Mouse (Mus musculus): ENCODE measurements around the gene Atxn7l1. TPM values are rescaled to one million over a fixed set of nuclear protein-coding genes. Genes with fewer than 3 reads are reported as not detected.

The Atxn7l1 gene
- polyA plus RNA-seq, 1 experiment from 2014 or later = 16.6 TPM

- Histone ChIP-seq H3K9ac (no peak overlapping the region), H3K36me3 (no peaks in the 10 kb centered on the region), H3K27me3 (replicated peaks) (no peaks in the 10 kb centered on the region), H3K27ac (no peak overlapping the region), H3K4me2 (replicated peaks) (no peak overlapping the region), H3K9me3 (no peaks in the 10 kb centered on the region), H3K4me3 (no peak overlapping the region), H3K4me1 (peaks cover 33% of the 10 kb centered on the region)
- no peak for ATAC-seq (ENCODE audit: low FRiP score, low read depth)
- 73% methylated on average over 7 of the region's 7 CpGs for WGBS
Observed at GRCm38 (mm10) chr12:33174171-33174570, 26.7 kb downstream of the Atxn7l1 start.

GRCm38 (mm10) chr12:33174675-33175357 lies 27.3 kb downstream of the Atxn7l1 start:
- Histone ChIP-seq H3K4me2 (replicated peaks) (no peak overlapping the region), H3K4me1 (peaks cover 33% of the 10 kb centered on the region), H3K9ac (0 out of 2 replicates have a peak overlapping the region, but pooled peaks have one; percentile 29), H3K27me3 (replicated peaks) (no peaks in the 10 kb centered on the region), H3K4me3 (no peak overlapping the region), H3K36me3 (no peaks in the 10 kb centered on the region), H3K9me3 (no peaks in the 10 kb centered on the region), H3K27ac (no peak overlapping the region)
- ATAC-seq (ENCODE audit: low FRiP score, low read depth) = peak; percentile 31; the same call in 1 of the 2 replicates
- WGBS = 68% methylated on average over 10 of the region's 10 CpGs

GRCm38 (mm10) chr12:33175621-33176554 lies 28.4 kb downstream of the Atxn7l1 start:
- Histone ChIP-seq H3K9me3 (no peaks in the 10 kb centered on the region), H3K4me3 (no peak overlapping the region), H3K27me3 (replicated peaks) (no peaks in the 10 kb centered on the region), H3K9ac (peak overlapping the region; percentile 38; the same call in 1 of the 2 replicates), H3K36me3 (no peaks in the 10 kb centered on the region), H3K27ac (no peak overlapping the region), H3K4me1 (peaks cover 33% of the 10 kb centered on the region), H3K4me2 (replicated peaks) (peak overlapping the region; percentile 57)
- WGBS = 5% methylated on average over 25 of the region's 25 CpGs
- ATAC-seq (ENCODE audit: low FRiP score, low read depth) = peak; percentile 57

GRCm38 (mm10) chr12:33176555-33176900 lies 29.0 kb downstream of the Atxn7l1 start:
- Histone ChIP-seq H3K27ac (no peak overlapping the region), H3K4me1 (peaks cover 33% of the 10 kb centered on the region), H3K36me3 (no peaks in the 10 kb centered on the region), H3K9ac (no peak overlapping the region), H3K9me3 (no peaks in the 10 kb centered on the region), H3K27me3 (replicated peaks) (no peaks in the 10 kb centered on the region), H3K4me3 (no peak overlapping the region), H3K4me2 (replicated peaks) (peak overlapping the region; percentile 57)
- 19% methylated on average over 5 of the region's 5 CpGs for WGBS
- ATAC-seq (ENCODE audit: low FRiP score, low read depth) = no peak

GRCm38 (mm10) chr12:33180421-33180820 lies 32.9 kb downstream of the Atxn7l1 start:
- Histone ChIP-seq H3K9ac (no peak overlapping the region), H3K27ac (no peak overlapping the region), H3K9me3 (no peaks in the 10 kb centered on the region), H3K4me1 (peaks cover 14% of the 10 kb centered on the region), H3K4me2 (replicated peaks) (no peak overlapping the region), H3K4me3 (no peak overlapping the region), H3K27me3 (replicated peaks) (no peaks in the 10 kb centered on the region), H3K36me3 (no peaks in the 10 kb centered on the region)
- no peak for ATAC-seq (ENCODE audit: low FRiP score, low read depth)
- WGBS = 83% methylated on average over 2 of the region's 2 CpGs

GRCm38 (mm10) chr12:33181875-33182274 lies 34.4 kb downstream of the Atxn7l1 start:
- WGBS = 95% methylated on average over 4 of the region's 4 CpGs
- Histone ChIP-seq H3K4me1 (no peaks in the 10 kb centered on the region; the same call in 1 of the 2 replicates), H3K27me3 (replicated peaks) (no peaks in the 10 kb centered on the region), H3K9ac (no peak overlapping the region), H3K4me2 (replicated peaks) (no peak overlapping the region), H3K36me3 (no peaks in the 10 kb centered on the region), H3K9me3 (no peaks in the 10 kb centered on the region), H3K27ac (no peak overlapping the region), H3K4me3 (no peak overlapping the region)
- ATAC-seq (ENCODE audit: low FRiP score, low read depth) = no peak

- Histone ChIP-seq H3K36me3 (no peaks in the 10 kb centered on the region), H3K4me3 (no peak overlapping the region), H3K9ac (no peak overlapping the region), H3K4me2 (replicated peaks) (no peak overlapping the region), H3K27me3 (replicated peaks) (no peaks in the 10 kb centered on the region), H3K9me3 (no peaks in the 10 kb centered on the region), H3K27ac (no peak overlapping the region), H3K4me1 (no peaks in the 10 kb centered on the region)
- 70% methylated on average over 11 of the region's 11 CpGs for WGBS
- ATAC-seq (ENCODE audit: low FRiP score, low read depth) = no peak
Observed at GRCm38 (mm10) chr12:33182428-33183137, 35.1 kb downstream of the Atxn7l1 start.

- WGBS = 72% methylated on average over 4 of the region's 4 CpGs
- ATAC-seq (ENCODE audit: low FRiP score, low read depth) = no peak
- no peak overlapping the region for H3K4me3 ChIP-seq
- no peaks in the 10 kb centered on the region for H3K4me1 ChIP-seq
- no peaks in the 10 kb centered on the region for H3K27me3 ChIP-seq (replicated peaks)
- no peaks in the 10 kb centered on the region for H3K36me3 ChIP-seq
- H3K27ac ChIP-seq = no peak overlapping the region
- no peak overlapping the region for H3K4me2 ChIP-seq (replicated peaks)
- no peak overlapping the region for H3K9ac ChIP-seq
- no peaks in the 10 kb centered on the region for H3K9me3 ChIP-seq
Observed at GRCm38 (mm10) chr12:33183138-33183627, 35.7 kb downstream of the Atxn7l1 start.

- 97% methylated on average over 3 of the region's 3 CpGs for WGBS
Observed at GRCm38 (mm10) chr12:33184137-33184536, 36.6 kb downstream of the Atxn7l1 start.

GRCm38 (mm10) chr12:33185046-33185445 lies 37.6 kb downstream of the Atxn7l1 start:
- H3K4me3 ChIP-seq = no peak overlapping the region
- no peaks in the 10 kb centered on the region for H3K27me3 ChIP-seq (replicated peaks)
- no peaks in the 10 kb centered on the region for H3K36me3 ChIP-seq
- no peak for ATAC-seq (ENCODE audit: low FRiP score, low read depth)
- no peak overlapping the region for H3K4me2 ChIP-seq (replicated peaks)
- no peak overlapping the region for H3K9ac ChIP-seq
- H3K4me1 ChIP-seq = no peaks in the 10 kb centered on the region
- no peaks in the 10 kb centered on the region for H3K9me3 ChIP-seq
- 71% methylated on average over 6 of the region's 6 CpGs for WGBS
- no peak overlapping the region for H3K27ac ChIP-seq

More at GRCm38 (mm10) chr12:33184137-33184536, 36.6 kb downstream of the Atxn7l1 start:
- Histone ChIP-seq H3K4me3 (no peak overlapping the region), H3K4me2 (replicated peaks) (no peak overlapping the region), H3K36me3 (no peaks in the 10 kb centered on the region), H3K9me3 (no peaks in the 10 kb centered on the region), H3K27me3 (replicated peaks) (no peaks in the 10 kb centered on the region), H3K4me1 (no peaks in the 10 kb centered on the region), H3K9ac (no peak overlapping the region), H3K27ac (no peak overlapping the region)
- ATAC-seq (ENCODE audit: low FRiP score, low read depth) = no peak

- Histone ChIP-seq H3K4me1 (no peaks in the 10 kb centered on the region), H3K27ac (no peak overlapping the region), H3K4me2 (replicated peaks) (no peak overlapping the region), H3K4me3 (no peak overlapping the region), H3K36me3 (no peaks in the 10 kb centered on the region), H3K27me3 (replicated peaks) (no peaks in the 10 kb centered on the region), H3K9ac (no peak overlapping the region), H3K9me3 (no peaks in the 10 kb centered on the region)
- WGBS = 96% methylated on average over 2 of the region's 2 CpGs
- no peak for ATAC-seq (ENCODE audit: low FRiP score, low read depth)
Observed at GRCm38 (mm10) chr12:33186331-33186730, 38.8 kb downstream of the Atxn7l1 start.

GRCm38 (mm10) chr12:33190133-33190532 lies 42.6 kb downstream of the Atxn7l1 start:
- H3K4me1 ChIP-seq = no peaks in the 10 kb centered on the region; the same call in 1 of the 2 replicates
- no peak overlapping the region for H3K9ac ChIP-seq
- H3K36me3 ChIP-seq = no peaks in the 10 kb centered on the region
- no peak for ATAC-seq (ENCODE audit: low FRiP score, low read depth)
- no peak overlapping the region for H3K27ac ChIP-seq
- H3K27me3 ChIP-seq (replicated peaks) = no peaks in the 10 kb centered on the region
- 96% methylated on average over 7 of the region's 7 CpGs for WGBS
- H3K4me3 ChIP-seq = no peak overlapping the region
- H3K4me2 ChIP-seq (replicated peaks) = no peak overlapping the region
- no peaks in the 10 kb centered on the region for H3K9me3 ChIP-seq

All from neural tube, embryonic 12.5 days (tissue).